Mouse (Mus musculus): Measurements from ENCODE around the gene 9130213A22Rik.
"Not testable (repeated sequence)": the region's sequence is repeated elsewhere in the genome, so short reads cannot be mapped to it uniquely, and the experiment has no call there.

9130213A22Rik gene

DNA sequence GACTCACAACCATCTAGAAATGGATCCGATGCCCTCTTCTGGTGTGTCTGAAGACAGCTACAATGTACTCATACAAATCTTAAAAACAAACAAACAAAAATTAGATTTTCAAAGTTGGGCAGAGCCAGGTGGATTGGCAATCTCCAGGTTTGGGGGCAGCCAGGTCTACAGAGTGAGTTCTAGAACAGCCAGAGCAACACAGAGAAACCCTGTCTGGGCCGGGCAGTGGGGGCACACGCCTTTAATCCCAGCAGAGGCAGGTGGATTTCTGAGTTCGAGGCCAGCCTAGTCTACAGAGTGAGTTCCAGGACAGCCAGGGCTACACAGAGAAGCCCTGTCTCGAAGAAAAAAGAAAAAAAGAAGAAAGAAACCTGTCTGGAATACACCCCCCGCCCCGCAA is 28.5 kb downstream of the 9130213A22Rik start:
- DNase-seq (ENCODE audit: low spot score in 2 of 2), result not testable (repeated sequence)

DNA sequence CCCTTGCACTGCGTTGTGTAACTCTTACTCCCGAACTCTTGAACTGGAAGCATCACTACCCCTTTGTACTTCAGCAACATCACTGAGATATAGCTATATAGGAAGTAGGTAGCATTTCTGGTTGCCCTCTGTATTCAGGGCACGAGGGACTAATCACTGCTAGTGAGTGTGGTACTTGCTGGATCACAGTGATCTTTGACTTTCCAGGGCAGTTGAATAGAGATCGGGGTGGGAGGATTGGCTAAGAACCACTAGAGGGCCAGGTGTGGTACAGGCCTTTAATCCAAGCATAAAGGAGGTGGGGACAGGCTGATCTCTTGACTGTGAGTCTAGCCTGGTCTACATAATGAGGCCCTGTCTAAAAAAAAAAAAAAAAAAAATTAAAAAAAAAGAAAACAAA is 29.5 kb downstream of the 9130213A22Rik start:
- DNase-seq (ENCODE audit: low spot score in 2 of 2), result peak in 1 of 2 experiments; percentile 49

DNA sequence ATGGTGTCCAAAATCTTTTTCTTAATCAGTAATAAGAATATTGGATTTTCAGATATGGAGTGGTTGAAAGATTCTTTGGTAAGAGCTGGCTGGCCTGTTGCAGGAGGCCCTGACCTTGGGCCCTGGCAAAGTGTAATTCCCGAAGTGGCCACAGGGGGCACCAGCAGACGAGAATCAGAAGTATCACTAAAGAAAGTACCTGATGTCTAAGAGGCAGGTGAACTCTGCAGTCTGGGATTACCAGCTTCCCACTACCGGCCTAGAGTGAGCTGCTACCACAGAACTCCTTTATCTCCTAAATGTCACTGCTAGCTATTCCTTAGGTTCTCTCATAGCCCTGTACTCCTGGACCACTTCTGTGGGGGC is 30.0 kb downstream of the 9130213A22Rik start:
- peak; percentile 87 to 91 for DNase-seq (ENCODE audit: low spot score in 2 of 2)

DNA sequence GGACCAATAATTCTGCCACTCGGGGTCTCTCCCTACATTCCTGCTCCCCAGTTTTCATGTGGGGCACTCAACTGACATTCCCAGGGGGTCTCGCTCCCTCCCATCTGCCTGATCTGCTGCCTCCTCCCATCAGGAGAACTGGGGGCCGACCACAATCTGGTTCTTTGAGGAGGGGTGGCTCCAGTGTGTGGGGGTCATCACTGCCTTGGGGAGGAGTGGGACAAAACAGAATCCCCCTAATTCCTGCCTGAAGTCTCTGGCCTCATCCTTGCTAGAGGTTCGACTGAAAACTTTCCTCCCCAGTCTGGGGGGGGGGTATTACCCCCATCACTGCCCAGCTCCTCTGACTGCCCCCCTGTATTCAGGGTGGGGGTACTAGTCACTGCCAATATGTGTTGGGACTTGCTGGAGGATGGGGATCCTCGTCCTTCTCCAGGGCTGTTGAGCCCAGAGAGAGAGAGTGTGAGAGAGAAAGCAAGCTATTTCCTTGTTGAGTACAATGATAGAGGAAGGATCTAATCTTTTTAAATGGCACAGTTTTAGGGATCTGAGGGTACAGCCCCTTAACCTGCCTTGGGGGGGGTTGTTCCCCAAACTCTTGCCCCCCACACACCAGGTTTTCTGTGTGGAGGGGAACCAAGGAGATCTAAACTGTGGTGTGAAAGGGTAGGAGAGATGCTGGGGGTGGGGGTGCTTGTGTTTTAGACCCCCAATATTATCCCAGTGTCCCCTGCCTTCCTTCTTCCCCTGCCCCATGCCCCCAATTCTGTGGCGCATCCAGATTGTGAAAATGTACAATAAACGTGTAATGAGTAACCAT is 30.6 kb downstream of the 9130213A22Rik start:
- no peak for DNase-seq (ENCODE audit: low spot score in 2 of 2)

DNA sequence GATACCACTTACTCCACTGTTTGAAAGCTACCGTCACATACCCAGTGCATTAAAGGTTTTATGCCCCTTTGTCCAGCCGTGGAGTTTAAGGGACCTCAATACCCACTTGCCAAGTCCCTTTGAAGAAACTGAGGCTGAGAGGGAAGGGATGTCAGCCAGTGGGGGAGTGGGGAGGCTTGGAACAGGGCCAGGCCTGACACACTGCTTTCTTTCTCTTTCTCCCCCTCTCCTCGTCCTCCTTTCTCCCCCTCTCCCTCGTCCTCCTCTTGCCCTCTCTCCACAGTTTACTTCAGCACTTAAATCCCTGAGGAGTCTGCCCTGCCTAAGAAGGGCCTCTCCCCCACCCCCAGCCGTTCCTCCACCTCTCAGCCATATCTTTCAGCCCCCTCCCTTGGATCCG is 32.0 kb downstream of the 9130213A22Rik start:
- no peak for DNase-seq (ENCODE audit: low spot score in 2 of 2)

DNA sequence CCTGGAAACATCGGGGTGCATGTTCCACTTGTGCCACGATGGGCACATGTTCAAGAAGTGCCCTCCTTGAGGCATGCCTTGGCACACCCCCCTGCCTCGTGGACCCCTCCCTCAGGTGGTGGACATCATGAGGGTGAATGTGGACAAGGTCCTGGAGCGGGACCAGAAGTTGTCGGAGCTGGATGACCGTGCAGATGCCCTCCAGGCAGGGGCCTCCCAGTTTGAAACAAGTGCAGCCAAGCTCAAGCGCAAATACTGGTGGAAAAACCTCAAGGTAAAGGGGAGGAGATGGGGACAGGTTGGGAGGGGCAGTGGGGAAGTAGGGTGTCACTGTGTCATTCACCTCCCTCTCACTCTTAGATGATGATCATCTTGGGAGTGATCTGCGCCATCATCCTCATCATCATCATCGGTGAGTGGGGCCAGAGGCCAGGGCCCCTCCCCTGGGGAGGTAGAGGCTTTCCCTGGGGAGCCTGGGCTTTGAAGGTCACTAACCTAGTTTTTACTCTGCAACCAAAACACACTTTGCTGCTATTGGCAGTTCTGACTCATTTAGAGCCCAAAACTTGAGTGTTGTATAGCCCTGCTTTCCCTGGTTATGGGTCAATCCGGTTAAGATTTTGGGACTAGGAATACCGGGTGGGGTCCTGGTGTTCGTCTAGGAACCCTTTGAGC is 32.6 kb downstream of the 9130213A22Rik start:
- no peak for DNase-seq (ENCODE audit: low spot score in 2 of 2)

DNA sequence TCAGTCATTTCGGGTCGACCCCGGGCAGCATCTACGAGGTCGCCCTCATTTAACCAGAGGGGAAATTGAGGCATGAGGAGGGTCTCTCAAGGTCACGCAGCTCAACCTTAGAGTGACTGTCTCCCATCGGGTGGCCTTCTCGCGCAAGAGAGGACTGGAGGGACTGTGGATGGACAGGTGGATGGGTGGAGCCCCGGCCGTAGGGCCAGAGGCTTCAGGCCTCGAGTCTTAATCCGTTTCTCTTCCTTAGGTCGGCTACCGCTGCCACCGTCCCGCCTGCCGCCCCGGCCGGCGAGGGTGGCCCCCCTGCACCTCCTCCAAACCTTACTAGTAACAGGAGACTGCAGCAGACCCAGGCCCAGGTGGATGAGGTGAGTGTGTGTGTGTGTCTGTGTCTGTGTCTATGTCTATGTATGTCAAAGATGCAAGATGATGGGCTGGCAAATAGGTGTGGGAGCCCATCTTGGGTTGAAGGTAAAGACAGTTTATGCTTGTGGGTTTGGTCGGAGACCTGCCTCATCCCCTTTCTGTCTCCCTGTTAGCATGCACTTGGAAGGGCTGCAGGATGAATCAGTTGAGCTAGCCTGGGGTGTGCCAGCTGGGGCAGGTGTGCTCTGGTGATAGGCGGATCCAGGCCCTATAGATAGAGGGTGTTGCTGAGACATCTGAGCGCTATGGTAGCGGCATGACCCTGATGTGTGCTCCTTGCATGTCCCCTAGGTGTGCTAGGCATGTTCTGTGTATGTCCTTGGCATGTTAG is 33.4 kb downstream of the 9130213A22Rik start:
- DNase-seq (ENCODE audit: low spot score in 2 of 2), result no peak

DNA sequence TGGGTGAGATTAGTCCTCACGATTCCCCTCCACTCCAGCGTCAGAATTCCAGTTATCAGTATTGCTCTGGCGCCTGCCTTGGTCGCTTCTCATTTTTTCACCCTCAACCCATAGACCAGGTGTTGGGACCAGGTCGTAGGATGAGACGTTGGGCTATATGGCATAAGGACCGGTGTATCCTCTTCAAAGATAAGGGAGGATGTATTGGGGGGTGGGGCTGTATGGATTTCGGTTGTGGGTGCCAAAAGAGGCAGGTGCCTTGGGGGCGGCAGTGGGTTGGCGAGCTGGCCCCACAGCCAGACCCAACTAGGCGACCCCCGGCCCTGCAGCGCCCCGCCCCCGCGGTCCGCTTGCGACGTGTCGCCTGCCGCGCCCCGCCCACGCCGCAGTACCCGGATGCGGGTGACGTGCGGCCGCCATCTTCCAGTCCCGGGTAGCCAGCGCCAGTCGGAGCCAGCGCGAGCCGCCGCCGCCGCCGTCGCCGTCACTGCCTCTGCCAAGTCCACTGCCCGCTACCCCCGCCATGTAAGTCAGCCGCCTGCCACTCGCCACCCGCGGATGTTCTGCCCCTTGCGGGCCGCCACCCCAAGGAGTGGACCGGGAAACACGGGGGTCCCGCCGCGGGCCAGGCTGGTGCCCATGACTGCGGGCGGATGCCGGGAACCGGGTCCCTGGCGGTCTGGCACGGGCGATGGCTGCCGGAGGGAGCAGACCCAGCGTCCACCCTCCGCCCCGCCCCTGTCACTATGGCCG is 34.1 kb downstream of the 9130213A22Rik start, which contains the start of gene Vamp2:
Gene Vamp2 (plus strand): TSS at position 388 of the 753 bp plus-strand sequence.
- DNase-seq (ENCODE audit: low spot score in 2 of 2), result peak; percentile 90 to 91

DNA sequence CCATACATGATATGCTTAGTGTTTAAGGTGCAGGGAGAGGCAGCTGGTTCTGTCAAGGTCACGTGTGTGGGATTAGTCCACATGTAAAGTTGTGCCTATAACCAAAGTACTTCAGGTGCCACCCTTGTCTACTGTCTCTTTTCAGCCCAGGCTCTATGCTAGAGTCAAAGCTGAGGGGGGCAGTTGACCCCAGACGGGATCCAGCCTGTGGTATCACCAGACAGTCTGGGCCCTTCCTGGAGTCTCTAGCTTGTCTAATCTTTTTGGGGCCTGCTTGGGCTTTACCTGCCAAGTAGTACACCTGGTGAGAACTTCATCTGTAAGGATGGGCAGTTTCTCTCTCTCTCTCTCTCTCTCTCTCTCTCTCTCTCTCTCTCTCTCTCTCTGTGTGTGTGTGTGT is 34.8 kb downstream of the 9130213A22Rik start:
- DNase-seq (ENCODE audit: low spot score in 2 of 2), result no peak

DNA sequence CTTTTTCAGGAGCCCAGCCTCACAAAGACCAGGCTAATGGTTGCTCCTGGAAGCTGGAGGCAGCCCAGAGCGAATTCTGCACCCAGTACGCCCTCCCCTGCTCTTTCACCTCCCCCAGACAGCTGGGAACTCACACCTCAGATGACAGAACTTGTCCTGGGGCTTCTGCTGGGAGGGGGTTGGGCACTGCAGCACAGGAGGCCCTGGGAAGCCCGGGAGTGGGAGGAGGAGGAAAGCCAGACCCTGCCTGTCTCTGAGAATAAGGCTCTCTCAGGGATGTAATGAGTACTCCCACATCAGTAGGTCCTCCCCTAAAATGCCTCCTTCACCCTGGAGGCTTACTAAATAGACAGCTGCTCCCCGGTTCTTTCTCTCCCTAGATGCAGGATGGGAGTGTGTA is 35.3 kb downstream of the 9130213A22Rik start:
- DNase-seq (ENCODE audit: low spot score in 2 of 2), result no peak

DNA sequence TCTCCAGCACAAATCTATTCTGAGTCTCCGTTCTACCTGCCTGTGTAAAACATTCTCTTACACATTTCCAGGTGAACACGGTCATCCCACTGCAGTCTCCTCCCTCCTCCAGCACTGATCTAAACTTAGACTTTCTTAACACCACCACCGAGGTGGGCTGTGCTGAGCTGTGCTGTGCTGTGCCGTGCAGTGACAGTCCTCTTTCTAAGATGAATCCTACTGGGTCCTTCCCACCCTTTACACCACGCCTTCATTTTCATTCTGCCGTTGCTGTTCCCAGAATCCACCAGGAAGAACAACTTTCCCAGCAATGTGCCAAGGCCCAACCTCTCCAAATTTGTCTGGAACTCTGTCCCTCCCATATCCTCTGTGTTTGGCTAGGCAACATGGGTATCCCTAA is 36.0 kb downstream of the 9130213A22Rik start:
- DNase-seq (ENCODE audit: low spot score in 2 of 2), result no peak

DNA sequence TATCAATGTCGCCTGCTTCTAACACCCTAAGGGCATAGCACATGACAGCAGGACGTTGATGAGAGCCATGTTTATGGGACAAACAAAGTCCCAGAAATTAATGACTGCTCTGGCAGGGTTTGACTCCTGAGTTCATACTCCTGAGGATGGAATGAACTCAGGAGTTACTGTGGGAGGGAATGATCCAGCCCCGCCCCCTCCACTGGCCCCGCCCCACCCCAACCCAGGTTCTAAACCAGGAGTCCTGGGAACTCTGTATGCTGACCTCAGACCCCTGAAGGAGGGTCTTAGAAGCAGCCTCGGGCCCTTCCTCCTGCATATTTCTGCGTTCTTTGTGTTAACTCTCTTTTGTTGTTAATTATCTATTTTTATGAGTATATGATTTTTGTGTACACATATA is 36.8 kb downstream of the 9130213A22Rik start:
- no peak for DNase-seq (ENCODE audit: low spot score in 2 of 2)

DNA sequence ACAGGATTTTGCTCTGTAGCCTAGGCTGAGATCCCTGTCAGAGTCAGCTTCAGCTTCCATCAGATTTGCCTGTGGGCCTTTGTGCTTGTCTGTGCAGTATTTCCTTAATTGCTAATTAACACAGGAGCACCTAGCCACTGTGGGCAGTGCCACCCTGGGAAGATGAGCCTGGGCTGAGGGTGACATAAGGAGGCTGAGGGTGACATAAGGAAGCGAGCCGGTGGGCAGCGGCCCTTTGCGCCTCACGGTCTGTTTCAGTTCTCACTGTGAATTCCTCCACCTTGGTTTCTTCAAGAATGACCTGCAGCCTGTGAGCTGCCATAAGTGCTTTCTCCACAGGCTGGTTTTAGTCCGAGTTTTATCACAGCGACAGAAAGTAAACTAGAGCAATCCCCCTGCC is 40.8 kb downstream of the 9130213A22Rik start:
- DNase-seq (ENCODE audit: low spot score in 2 of 2), result no peak

DNA sequence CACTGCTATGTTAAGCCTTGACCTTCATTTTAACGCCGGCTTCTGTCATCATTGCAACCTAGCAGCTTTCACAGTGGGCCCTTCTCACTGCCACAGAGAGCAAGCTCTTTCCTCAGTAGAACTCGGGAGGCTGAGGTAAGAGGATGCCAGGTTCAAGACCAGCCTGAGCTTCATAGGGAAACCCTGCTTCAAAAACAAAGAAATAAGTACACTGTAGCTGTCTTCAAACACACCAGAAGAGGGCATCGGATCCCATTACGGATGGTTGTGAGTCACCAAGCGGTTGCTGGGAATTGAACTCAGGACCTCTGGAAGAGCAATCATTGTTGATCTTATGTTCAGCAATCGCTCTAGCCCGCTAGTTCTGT is 41.5 kb downstream of the 9130213A22Rik start:
- no peak for DNase-seq (ENCODE audit: low spot score in 2 of 2)

DNA sequence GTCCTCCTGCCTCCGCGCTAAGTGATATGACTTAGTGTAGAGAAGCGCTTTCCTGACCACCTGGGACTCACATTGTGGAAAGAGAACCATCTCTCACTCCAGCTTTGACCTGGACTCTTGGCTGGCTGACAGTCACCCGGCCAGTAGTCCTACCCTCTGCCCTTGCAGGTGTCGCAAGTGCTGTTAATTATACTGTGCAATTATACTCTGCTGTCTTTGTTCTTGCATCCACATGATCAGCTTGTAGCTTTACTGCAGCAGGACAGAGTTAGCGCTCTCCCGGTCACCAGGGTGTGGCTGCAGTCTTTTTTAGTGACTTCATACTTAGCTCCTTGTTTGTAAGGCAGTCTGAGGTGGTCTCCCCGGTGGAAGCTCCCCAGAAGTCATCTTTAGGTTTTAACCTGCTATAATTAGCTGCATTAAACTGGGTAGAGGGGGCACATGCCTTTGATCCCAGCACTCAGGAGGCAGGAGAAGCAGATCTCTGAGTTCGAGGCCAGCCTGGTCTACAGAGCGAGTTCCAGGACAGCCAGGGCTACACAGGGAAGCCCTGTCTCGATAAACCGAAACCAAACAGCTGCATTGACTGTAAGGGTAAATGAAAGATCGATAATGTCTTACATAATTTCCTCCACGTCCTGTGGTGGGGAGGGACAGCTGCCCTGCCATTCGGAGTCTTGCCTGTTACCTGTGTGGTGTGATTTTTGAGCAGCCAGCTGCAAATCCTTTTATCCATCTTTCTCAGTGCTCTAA is 42.1 kb downstream of the 9130213A22Rik start:
- no peak for DNase-seq (ENCODE audit: low spot score in 2 of 2)

DNA sequence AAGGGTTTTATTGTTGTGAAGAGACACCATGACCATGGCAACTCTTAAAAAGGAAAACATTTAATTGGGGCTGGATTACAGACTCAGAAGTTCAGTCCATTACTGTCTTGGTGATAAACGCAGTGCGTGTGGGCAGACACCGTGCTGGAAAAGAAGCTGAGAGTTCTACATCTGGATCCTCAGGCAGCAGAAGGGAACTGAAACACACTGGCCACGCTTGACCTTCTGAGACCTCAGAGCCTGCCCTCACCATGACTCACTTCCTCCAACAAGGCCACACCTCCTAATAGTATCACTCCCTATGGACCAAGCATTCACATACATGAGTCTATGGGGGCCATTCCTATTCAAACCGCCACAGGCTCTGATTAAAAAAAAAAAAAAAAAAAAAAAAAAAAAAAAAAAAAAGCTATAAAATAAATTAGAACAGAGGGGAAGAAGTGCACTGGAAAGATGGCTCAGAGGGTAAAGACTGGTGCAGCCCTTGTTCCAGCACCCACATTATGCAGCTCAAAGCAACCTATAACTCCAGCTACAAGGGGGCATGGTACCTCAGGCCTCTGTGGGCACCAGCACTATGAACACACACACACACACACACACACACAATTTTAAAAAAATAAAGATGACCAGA is 43.5 kb downstream of the 9130213A22Rik start:
- DNase-seq (ENCODE audit: low spot score in 2 of 2), result peak in 1 of 2 experiments; percentile 63

DNA sequence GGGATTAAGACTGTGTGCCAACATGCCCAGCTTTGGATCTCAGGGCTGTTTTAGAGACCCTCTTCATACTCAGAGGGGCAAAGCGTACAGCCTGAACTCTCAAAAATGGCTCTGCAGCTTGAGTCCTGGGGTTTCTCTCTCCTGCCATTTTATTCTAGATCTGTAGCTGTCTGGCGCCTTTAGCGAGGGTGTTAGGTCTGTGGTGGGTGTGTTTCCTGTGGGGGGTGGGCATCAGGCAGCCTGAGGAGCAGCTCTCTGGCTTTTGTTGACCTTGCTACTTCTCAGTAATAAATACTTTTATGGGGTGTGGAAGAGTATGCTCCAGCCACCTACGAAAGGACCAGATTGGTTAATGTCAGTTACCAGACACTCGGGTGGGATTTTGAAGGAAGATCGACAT is 44.3 kb downstream of the 9130213A22Rik start:
- peak; percentile 67 to 82 for DNase-seq (ENCODE audit: low spot score in 2 of 2)

DNA sequence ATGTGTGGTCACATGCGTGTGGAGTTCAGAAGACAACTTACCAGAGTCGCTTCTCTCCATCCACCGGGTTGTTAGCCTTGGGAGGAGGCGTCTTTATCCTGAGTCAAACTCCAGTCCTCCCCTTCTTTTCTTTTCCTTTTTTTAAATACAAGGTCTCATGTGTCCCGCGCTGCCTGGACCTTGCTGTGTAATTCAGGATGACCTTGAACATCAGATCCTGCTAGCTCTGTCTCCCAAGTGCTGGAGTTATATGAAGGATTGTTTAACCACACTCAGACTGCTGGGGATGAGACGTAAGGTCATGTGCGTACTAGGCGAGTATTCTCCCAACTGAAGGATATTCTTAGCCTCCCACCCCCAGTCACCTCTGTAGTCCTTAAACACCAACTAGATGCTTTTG is 45.1 kb downstream of the 9130213A22Rik start:
- DNase-seq (ENCODE audit: low spot score in 2 of 2), result no peak

DNA sequence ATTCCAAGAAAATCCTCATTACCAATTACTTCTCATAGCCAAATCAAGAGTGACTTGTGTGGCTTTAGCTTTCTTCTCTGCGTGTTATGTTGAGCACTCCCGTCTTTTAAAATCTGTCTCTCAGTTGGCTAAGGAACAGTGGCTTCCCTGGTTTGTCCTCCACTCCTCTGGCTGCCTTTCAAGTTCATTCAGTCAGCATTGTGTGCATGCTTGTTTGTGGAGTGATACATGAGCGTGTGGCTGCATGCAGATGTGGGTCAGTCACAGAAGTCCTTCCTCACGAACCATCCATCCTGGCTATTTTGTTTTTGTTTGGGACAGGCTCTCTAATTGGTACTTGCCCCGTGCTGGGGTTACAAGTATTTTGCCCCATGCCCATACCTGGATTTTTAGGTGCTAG is 45.8 kb downstream of the 9130213A22Rik start:
- no peak for DNase-seq (ENCODE audit: low spot score in 2 of 2)

DNA sequence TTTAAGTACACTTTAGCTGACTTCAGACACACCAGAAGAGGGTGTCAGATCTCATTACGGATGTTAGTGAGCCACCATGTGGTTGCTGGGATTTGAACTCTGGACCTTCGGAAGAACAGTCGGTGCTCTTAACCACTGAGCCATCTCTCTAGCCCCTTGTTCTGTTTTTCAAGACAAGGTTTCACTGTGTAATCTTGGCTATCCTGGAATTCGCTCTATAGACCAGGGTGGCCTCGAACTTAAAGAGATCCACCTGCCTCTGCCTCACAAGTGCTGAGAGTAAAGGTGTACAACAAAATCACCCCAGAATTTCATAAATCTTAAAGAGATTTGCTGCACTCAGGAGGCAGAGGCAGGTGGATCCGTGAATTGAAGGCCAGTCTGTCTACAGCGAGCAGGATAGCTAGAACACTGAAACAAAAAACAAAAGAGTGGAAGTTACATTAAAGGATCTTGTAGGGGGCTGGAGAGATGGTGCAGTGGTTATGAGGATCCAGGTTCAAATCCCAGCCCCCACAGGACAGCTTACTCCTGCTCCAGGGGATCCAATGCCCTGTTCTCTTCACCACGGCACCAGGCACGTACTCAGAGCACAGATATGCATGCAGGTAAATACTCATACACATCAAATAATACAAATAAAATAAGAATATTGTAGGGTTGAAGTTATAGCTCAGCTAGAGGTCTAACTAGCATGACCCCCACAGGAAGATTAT is 46.5 kb downstream of the 9130213A22Rik start:
- no peak for DNase-seq (ENCODE audit: low spot score in 2 of 2)

Data from natural killer cell, adult 2 months (primary cell).